Mouse (Mus musculus) midbrain, embryonic 12.5 days (tissue): ENCODE data around the gene Inpp4a. TPM values are rescaled to one million over a fixed set of nuclear protein-coding genes. Genes with fewer than 3 reads are reported as not detected.
A peak's percentile ranks its signal among the peaks of the same experiment; 100 is the strongest.

Source experiments
- ATAC-seq: fragments of 200-750 bp; cut with Nextera tagmentation; 2 replicates; pipeline ENCODE4 v1.8.0; 2017; ENCODE audit warnings: low read depth, moderate TSS enrichment, moderate library complexity; ENCODE audit not compliant: low FRiP score
- H3K27ac ChIP-seq: fragments of 300-500 bp; sonication (generic); replicated peaks from 2 replicates; pipeline ENCODE4 v1.5.1; 2016; ENCODE audit warnings: mild to moderate bottlenecking
- H3K27me3 ChIP-seq: fragments of 300-500 bp; sonication (generic); 2 replicates; pipeline ENCODE4 v1.6.1; 2016; ENCODE audit warnings: mild to moderate bottlenecking
- H3K36me3 ChIP-seq: fragments of 300-500 bp; sonication (generic); 2 replicates; pipeline ENCODE4 v1.6.1; 2016
- H3K4me1 ChIP-seq: fragments of 300-500 bp; sonication (generic); 2 replicates; pipeline ENCODE4 v1.6.1; 2016
- H3K4me2 ChIP-seq: fragments of 300-500 bp; sonication (generic); replicated peaks from 2 replicates; pipeline ENCODE4 v1.6.1; 2016; ENCODE audit warnings: mild to moderate bottlenecking, moderate library complexity
- H3K4me3 ChIP-seq: fragments of 300-500 bp; sonication (generic); 2 replicates; pipeline ENCODE4 v1.5.1; 2016; ENCODE audit warnings: mild to moderate bottlenecking
- H3K9ac ChIP-seq: fragments of 300-500 bp; sonication (generic); replicated peaks from 2 replicates; pipeline ENCODE4 v1.6.1; 2016; ENCODE audit warnings: mild to moderate bottlenecking, moderate library complexity
- H3K9me3 ChIP-seq: fragments of 300-500 bp; sonication (generic); 2 replicates; pipeline ENCODE4 v1.6.1; 2016; ENCODE audit warnings: mild to moderate bottlenecking
- WGBS: fragments of 180-500 bp; shearing (Covaris S2); methylation state at CpG from one replicate; pipeline ENCODE4 v1.1.7; 2016; 5-methylcytosine and 5-hydroxymethylcytosine counted together
- polyA plus RNA-seq: library from polyadenylated mRNA; unstranded; fragments of >200 nt; fragmentation: Nextera tagmentation; extraction: Ambion mirVana; gene quantifications from 2 replicates; pipeline ENCODE4 v1.2.1, GENCODE M21; 2016

Gene Inpp4a
- polyA plus RNA-seq, 1 experiment from 2014 or later = 27.4 TPM

DNA sequence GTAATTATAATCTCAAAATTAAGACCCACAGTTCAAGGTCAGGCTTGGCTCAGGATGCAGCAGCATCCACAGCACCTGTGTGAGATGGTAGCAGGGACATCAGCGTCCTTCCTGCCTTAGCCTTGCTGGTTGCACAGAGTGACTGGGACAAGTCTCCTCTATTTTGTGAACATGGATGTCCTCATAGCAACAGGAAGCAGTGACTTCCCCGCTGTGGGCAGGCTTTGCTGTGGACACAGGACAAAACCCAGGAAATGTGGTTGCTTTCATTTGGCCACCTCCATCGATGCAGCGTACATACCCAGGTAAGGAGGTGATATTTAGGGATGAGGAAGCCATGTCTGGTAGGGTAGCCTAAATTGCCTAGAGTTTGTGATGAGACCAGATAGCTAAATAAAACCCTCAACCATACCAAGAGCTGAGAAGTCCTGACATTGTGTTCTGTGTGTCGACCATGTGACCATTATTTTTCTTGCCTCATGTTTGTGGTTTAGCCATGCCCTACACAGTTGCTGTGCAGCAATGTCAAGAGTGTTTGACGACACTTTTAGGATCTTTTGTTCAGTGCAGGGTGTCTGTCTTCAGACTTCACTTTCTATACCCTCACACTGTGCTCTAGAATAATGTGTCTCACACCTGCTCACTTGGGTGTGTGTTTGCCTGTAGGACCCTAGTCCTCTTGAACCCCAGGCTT, 44.7 kb downstream of the Inpp4a start:
- H3K36me3 ChIP-seq = no peaks in the 10 kb centered on the region
- ATAC-seq = no peak
- no peak overlapping the region for H3K9ac ChIP-seq
- H3K4me2 ChIP-seq = no peak overlapping the region
- WGBS = 91% methylated on average over 6 of the region's 6 CpGs
- no peaks in the 10 kb centered on the region for H3K27me3 ChIP-seq
- no peaks in the 10 kb centered on the region for H3K4me1 ChIP-seq
- no peaks in the 10 kb centered on the region for H3K9me3 ChIP-seq
- H3K27ac ChIP-seq = no peak overlapping the region
- no peak overlapping the region for H3K4me3 ChIP-seq

DNA sequence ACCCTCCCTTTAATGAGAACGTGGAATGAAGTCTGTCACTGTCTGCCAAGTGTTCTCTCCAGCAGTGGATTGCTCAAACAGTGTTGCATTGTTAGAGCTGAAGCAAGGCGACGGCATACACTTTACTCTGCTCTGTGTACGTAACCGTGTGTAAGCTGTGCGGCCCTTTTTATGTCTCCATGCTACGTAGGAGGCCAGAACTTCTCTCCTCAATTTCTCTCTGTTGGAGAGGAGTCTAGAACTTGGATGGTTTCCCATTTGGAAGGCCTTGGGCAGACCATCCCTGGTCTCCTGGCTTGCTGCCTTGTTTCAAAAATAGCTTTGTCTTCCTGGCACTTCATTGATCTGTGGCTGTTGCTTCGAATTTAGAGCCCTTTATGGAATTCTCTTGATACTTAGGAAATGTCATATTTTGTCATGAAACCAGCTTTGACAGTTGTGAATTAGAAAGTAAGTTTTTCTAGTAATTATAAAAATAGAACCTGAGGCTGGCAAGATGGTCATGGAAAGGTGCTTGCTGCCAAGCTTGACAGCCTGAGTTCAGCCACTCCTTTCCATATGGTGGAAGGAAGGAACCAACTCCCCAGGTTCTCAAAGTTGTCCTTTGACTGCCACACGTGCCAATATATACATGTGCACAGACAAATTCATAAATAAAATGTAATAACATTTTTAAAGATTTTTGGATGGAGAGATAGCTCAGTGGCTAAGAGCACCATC, 47.9 kb downstream of the Inpp4a start:
- no peaks in the 10 kb centered on the region for H3K27me3 ChIP-seq

DNA sequence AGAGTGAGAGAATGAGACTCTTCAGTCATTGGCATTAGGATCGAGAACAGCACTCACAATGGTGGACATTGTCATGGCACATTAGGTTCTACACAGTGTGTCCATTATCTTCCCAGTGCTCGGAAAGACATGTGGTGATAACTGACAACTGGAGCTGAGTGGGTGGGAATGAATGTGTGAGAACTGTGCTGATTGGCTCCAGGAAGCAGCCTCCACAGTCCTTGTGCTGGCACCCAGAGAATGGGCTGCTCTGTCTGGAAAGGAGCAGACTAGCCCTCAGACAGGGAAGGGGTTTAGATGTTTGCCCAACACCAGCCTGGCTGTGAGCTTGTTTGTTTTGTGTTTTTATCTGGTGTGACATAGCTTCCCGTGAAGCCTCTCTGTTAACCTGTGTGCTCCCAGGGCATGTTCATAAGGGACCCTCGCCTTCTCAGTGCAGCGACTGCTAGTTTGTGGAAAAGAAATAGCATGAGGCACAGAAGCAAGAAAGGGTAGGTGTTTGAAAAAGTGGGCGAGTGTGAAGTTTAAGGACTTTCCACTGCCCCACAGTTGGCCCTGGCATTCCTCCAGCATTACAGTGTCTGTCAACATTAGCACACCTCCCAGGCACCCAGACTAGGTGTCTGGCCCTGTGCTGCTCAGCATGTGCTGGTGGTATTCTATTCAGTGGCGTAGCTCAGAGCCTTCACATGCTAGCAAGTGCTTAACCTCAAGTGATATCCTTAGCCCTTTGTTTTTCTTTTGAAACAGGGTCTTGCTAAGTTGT, 51.4 kb downstream of the Inpp4a start:
- ATAC-seq = peak; percentile 66; the same call in 1 of the 2 replicates
- Histone ChIP-seq H3K27ac (no peak overlapping the region), H3K36me3 (no peaks in the 10 kb centered on the region), H3K9me3 (no peaks in the 10 kb centered on the region), H3K27me3 (no peaks in the 10 kb centered on the region), H3K4me3 (no peak overlapping the region), H3K9ac (no peak overlapping the region), H3K4me2 (no peak overlapping the region), H3K4me1 (peaks cover 6% of the 10 kb centered on the region; the same call in 1 of the 2 replicates)
- WGBS = 60% methylated on average over 7 of the region's 7 CpGs

More for the DNA sequence above, 47.9 kb downstream of the Inpp4a start:
- ATAC-seq = no peak
- H3K36me3 ChIP-seq = no peaks in the 10 kb centered on the region
- 79% methylated on average over 9 of the region's 9 CpGs for WGBS
- no peak overlapping the region for H3K27ac ChIP-seq
- no peaks in the 10 kb centered on the region for H3K9me3 ChIP-seq
- peaks cover 6% of the 10 kb centered on the region; the same call in 1 of the 2 replicates for H3K4me1 ChIP-seq
- no peak overlapping the region for H3K9ac ChIP-seq
- H3K4me2 ChIP-seq = no peak overlapping the region
- H3K4me3 ChIP-seq = no peak overlapping the region

DNA sequence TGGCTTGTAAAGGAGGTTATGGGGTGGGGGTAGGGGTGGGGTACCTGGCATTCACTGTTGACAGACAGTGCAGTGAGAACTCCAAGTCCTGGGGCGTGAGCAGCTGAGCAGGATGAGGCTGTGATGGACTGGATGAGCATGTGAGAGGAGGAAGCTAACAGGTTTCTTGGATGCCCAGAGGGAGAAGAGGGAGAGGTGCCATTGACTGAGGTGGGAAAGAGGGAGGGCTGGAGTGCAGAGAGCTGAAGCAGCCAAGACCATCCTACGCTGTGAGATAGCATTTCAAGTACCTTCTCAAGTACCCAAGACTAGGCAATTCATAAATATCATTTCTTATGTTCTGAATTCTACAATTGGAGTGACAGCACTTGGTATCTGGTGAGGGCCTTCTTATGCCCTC, 52.3 kb downstream of the Inpp4a start:
- H3K27me3 ChIP-seq = no peaks in the 10 kb centered on the region
- H3K4me3 ChIP-seq = no peak overlapping the region
- no peak for ATAC-seq
- H3K36me3 ChIP-seq = no peaks in the 10 kb centered on the region
- 92% methylated on average over 2 of the region's 2 CpGs for WGBS
- H3K9ac ChIP-seq = no peak overlapping the region
- no peak overlapping the region for H3K27ac ChIP-seq
- H3K9me3 ChIP-seq = no peaks in the 10 kb centered on the region
- peaks cover 6% of the 10 kb centered on the region; the same call in 1 of the 2 replicates for H3K4me1 ChIP-seq
- no peak overlapping the region for H3K4me2 ChIP-seq

DNA sequence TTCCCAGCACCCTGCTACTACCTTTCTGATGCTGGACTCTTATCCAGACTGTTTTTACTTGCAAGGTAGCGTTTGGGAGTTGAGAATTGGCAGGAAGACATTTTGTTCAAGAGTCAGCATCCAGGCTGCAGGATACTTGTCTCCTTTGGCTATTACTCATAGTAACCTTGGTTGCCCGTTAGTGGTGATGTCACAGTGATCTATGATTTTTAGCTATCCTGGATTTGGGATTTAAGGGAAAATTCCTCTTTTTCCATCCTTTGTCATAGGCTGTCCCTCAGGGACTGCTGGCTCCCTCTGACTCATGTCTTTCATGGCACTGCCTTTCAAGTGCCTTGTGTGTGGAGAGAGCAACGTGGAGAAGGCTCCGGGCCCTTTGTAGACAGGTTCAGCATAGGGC, 53.8 kb downstream of the Inpp4a start:
- peaks cover 6% of the 10 kb centered on the region; the same call in 1 of the 2 replicates for H3K4me1 ChIP-seq
- WGBS = 88% methylated on average over 4 of the region's 4 CpGs
- H3K9ac ChIP-seq = no peak overlapping the region
- H3K4me3 ChIP-seq = no peak overlapping the region
- no peak for ATAC-seq
- no peaks in the 10 kb centered on the region for H3K27me3 ChIP-seq
- no peak overlapping the region for H3K4me2 ChIP-seq
- H3K36me3 ChIP-seq = peaks cover 7% of the 10 kb centered on the region; the same call in 1 of the 2 replicates
- H3K27ac ChIP-seq = no peak overlapping the region
- no peaks in the 10 kb centered on the region for H3K9me3 ChIP-seq

DNA sequence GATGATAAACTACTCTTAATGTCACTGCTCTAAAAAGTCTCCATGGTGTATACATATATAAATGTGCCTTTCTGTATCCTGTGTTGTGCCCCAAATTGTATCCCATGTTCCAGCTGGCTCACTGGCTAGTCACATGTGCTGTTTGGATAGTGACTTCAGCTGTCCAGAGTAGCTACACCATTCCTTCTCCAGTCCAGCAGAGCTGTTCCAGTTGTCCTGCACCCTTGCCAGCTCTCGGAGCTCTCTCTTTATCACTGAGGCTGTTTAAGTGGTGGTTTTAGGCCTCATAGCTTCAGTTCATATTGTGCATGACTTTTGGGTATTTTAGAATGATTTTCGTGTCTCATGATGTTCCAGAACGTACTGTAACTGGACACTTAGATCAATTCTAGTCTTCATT, 55.8 kb downstream of the Inpp4a start:
- Histone ChIP-seq H3K4me2 (no peak overlapping the region), H3K36me3 (peaks cover 18% of the 10 kb centered on the region; the same call in 1 of the 2 replicates), H3K4me3 (no peak overlapping the region), H3K9ac (no peak overlapping the region), H3K27ac (no peak overlapping the region), H3K4me1 (peaks cover 6% of the 10 kb centered on the region; the same call in 1 of the 2 replicates), H3K9me3 (no peaks in the 10 kb centered on the region), H3K27me3 (no peaks in the 10 kb centered on the region)
- 92% methylated on average over 3 of the region's 3 CpGs for WGBS
- no peak for ATAC-seq

DNA sequence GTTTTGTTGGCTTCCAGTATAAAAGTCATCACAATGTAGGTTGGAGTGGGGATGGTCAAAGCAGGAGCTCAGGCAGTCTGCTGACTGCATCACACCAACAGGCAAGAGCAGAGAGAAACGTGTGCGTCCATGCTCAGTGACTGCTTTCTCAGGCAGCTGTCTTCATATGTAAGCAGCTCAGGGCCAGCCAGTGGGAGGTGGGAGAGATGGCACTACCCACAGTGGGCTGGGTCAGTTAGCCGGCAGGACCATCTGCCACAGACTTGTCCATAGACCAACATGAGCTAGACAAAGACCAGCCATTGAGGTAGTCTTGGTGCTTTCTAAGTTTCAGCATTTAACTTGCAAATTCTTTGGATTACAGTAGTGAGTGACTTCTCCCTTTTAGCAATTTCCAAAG, 56.6 kb downstream of the Inpp4a start:
- Histone ChIP-seq H3K27ac (no peak overlapping the region), H3K27me3 (no peaks in the 10 kb centered on the region), H3K4me3 (no peak overlapping the region), H3K4me2 (no peak overlapping the region), H3K9ac (no peak overlapping the region), H3K36me3 (peaks cover 18% of the 10 kb centered on the region; the same call in 1 of the 2 replicates), H3K9me3 (no peaks in the 10 kb centered on the region), H3K4me1 (no peaks in the 10 kb centered on the region)
- WGBS = 94% methylated on average over 3 of the region's 3 CpGs
- no peak for ATAC-seq

DNA sequence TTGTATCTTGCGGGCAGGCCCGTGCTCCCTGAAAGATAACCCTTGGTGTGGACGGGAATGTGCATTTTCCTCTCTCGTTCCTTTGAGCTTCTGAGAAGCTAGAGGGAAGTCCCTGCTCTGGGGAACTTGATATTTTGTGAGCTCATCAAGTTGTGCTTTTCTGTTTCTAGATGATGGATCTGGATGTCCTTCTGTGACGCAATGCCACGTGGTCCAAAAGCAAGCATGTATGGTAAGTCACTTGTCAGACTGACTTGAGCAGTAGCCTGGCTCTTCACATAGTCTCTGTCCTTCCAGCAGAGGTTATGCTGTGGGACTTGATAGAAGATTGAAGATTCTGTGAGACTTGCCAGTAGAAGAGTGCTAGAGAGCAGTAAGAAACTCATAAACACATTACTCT, 57.5 kb downstream of the Inpp4a start:
- Histone ChIP-seq H3K36me3 (peaks cover 18% of the 10 kb centered on the region; the same call in 1 of the 2 replicates), H3K4me3 (no peak overlapping the region), H3K9ac (no peak overlapping the region), H3K27ac (no peak overlapping the region), H3K27me3 (no peaks in the 10 kb centered on the region), H3K4me1 (no peaks in the 10 kb centered on the region), H3K4me2 (no peak overlapping the region), H3K9me3 (no peaks in the 10 kb centered on the region)
- no peak for ATAC-seq
- WGBS = 93% methylated on average over 6 of the region's 6 CpGs

DNA sequence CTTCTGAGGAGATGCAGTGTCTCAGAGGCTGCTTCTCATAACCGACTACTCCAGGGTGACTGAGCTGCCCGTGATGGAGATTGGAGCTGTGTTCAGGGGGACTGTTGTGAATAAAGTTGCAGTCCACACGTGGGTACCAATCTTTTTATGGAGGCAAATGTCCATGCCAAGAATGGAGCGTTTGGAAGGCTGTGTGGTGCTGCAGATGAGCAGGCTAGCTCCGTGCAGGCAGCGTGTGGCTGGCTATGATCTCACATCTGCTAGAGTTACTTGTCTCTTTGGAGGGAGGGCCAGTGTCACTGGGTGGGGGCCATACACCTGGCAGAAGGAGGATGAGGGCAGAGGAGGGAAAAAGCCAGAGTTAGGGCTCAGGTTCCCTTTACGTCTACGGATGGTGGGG, 59.0 kb downstream of the Inpp4a start:
- 89% methylated on average over 8 of the region's 8 CpGs for WGBS
- H3K27me3 ChIP-seq = no peaks in the 10 kb centered on the region
- H3K4me2 ChIP-seq = no peak overlapping the region
- no peak overlapping the region for H3K27ac ChIP-seq
- H3K36me3 ChIP-seq = peaks cover 18% of the 10 kb centered on the region; the same call in 1 of the 2 replicates
- no peak for ATAC-seq
- H3K4me3 ChIP-seq = no peak overlapping the region
- no peak overlapping the region for H3K9ac ChIP-seq
- H3K4me1 ChIP-seq = no peaks in the 10 kb centered on the region
- H3K9me3 ChIP-seq = no peaks in the 10 kb centered on the region

DNA sequence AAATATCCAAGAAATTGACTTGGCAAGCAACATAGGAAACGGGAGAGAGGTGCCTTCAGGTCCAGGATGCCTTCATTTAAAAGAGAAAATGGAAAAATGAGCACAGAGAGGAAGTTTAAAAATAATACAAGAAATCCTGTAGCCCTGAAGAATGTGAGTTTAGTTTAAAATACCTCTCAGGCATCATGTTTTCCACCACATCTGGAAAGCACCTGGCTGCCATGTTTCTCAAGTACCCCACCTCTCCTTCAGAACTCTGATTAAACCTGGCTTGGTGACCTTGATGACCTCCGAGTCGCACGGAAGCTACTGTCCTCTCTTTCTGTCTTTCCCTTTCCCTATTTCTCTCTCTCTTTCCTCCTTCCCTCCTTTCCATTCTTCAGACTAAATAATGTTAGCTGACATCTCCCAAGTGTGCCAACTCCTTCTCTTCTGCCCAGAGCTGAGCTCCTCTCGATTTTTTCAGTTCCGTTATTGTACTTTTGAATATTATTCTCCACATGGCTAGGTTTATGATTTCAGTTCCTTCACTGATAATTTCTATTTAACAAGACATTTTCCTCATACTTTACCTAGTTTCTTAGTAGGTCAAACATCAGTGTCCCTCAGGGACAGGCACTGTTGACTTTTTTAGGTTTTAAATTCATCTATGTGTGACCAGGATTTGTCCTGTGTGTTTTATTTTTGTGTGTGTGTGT, 59.9 kb downstream of the Inpp4a start:
- Histone ChIP-seq H3K9me3 (no peaks in the 10 kb centered on the region), H3K4me1 (no peaks in the 10 kb centered on the region), H3K36me3 (peaks cover 18% of the 10 kb centered on the region; the same call in 1 of the 2 replicates), H3K27me3 (no peaks in the 10 kb centered on the region), H3K27ac (no peak overlapping the region), H3K4me3 (no peak overlapping the region), H3K9ac (no peak overlapping the region), H3K4me2 (no peak overlapping the region)
- WGBS = 94% methylated on average over 6 of the region's 6 CpGs
- no peak for ATAC-seq

DNA sequence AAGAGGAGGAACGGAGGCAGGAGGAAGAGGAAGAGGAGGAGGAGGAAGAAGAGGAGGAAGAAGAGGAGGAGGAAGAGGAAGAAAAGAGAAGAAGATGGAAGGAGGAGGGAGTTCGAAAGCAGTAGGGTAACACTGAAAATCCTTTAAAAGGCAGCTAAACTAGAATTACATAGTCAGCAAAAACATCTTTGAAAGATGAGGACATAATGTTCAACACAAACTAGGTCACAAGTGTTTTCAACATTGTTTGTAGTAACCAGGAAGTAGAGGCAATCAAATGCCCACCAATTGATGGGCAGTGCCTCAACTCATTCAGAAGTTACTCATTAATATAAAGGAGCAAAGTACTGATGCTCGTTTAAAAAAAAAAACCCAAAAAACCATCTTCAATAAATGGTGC, 61.1 kb downstream of the Inpp4a start:
- no peak overlapping the region for H3K9ac ChIP-seq
- no peaks in the 10 kb centered on the region for H3K27me3 ChIP-seq
- no peak for ATAC-seq
- peaks cover 18% of the 10 kb centered on the region for H3K36me3 ChIP-seq
- H3K4me3 ChIP-seq = no peak overlapping the region
- H3K4me2 ChIP-seq = no peak overlapping the region
- WGBS = 91% methylated on average over 3 of the region's 3 CpGs
- H3K9me3 ChIP-seq = no peaks in the 10 kb centered on the region
- H3K4me1 ChIP-seq = no peaks in the 10 kb centered on the region
- no peak overlapping the region for H3K27ac ChIP-seq
